Mouse (Mus musculus) megakaryocyte, embryonic 14.5 days (primary cell): Measurements from ENCODE around the gene Glyat.

Experiments used
- FLI1 ChIP-seq: IDR thresholded peaks from 2 replicates; pipeline ENCODE4 v1.6.1; 2012; ENCODE audit warnings: low read length, inconsistent platforms, mixed read lengths
- GATA1 ChIP-seq: IDR thresholded peaks from 3 replicates; pipeline ENCODE4 v1.6.1; 2012; ENCODE audit warnings: mixed read lengths, low read length, inconsistent platforms, borderline replicate concordance

- TF ChIP-seq GATA1 (no peak), FLI1 (no peak)
Observed at GRCm38 (mm10) chr19:12585310-12585709, 47.8 kb upstream of the Glyat start.
